Mouse (Mus musculus) urinary bladder, adult 18-20 months (tissue): ENCODE measurements around the gene Mast3.

ENCODE experiments used
- DNase-seq, 2 experiments: peaks; one replicate each; pipeline ENCODE4 v3.0.0; 2022; ENCODE audit warnings: low spot score in 2 of 2, mixed read lengths in 2 of 2

Gene Mast3

DNA sequence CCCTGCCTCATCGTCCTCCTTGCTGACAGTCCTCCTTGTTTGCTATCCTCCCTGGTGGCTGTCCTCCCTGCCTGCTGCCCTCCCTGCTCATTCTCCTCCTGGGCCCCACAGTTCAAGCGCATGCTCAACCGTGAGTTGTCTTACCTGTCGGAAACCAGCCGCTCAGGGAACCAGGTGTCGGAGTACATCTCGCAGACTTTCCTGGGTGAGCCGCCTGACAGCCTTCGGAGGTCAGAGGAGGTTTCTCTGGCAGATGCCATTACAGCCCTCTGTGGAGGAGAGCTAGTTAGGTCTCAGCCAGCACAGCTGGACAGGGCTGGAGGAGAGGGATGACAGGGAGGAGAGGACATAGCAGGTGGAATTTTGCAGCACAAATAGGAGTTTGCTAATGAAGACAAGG, 58.2 kb downstream of the Mast3 start:
- DNase-seq: no peak

DNA sequence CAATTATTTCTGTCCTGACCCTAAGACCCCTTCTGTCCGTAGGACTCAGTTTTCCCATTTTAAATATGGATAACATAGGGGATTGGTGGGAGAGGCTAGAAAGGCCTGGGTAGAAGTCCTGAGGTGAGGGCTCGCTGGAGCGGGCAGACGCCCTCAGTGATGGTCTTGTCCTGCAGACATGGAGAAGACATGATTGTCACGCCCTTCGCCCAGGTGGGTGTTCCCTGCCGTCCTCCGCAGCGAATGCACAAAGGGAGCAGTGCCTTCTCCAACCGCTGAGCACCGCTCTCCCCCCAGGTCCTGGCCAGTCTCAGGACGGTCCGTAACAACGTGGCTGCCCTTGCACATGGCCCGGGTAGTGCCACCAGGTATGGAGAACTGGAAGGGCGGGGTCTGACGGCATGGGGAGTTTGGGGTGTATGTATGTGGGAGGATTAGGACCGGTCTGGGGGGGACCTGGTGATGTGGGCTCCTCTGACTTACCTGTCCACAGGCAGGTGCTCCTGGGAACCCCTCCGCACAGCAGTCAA, 59.1 kb downstream of the Mast3 start:
- no peak for DNase-seq

DNA sequence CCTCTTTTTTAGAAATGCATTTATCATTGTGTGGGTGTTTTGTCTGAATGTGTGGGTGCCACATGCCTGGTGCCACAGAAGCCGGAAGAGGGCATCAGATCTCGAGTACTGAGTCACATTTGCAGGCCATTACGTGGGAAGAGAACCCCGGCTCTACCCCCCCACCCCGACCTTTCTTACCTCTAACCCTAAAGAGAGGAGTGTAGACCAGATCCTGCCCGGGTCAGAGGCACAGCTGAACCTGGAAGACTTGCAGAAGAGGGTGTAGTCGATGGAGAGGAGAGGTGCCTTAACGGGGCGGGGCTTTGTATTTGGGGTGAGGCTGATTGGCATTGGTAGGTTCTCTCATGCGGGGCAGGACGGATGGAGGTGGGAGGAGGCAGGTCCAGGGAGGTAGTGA, 60.0 kb downstream of the Mast3 start:
- DNase-seq: no peak

DNA sequence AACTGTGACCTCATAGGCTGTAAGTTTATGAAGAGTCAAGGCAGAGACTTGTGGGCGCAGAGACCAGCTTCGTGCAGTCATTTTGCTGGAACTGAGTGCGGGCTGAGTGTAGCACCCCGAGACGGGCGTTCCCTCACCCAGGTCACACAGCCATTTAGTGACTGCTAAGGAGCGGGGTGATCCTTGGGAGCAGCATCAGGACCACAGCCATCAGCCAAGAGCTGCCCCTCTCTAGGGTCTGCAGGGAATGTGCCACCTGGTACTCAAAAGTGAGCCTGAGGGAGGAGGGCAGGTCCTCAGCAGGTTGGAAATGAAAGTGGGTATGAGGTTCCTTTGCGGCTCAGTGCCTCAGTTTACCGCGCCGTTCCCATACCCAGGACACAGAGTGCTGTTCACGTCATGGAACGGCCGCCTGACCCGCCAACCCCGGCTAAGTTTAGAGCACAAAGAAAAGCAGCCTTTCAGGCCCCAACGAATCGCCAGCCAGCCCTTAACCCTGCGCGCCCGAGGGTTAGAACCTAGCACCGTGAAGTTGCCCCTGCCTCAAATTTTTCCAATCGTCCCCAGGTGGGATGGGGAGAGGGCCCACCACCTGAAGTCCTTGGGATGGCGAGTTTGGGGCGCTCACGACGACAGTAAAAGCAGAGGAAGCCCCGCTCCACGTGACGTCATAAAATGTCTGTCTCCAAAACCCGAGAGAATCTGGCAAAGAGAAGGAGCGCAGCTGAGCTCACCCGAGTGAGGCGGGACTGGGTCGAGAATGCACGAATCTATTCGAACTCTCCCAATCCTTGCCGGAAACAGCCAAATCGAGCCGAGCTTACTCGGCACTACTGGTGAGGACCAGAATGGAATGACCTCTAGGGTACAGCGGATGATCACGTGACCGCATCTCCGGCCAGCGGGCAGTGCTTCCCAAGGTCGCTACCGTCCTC, 60.9 kb downstream of the Mast3 start:
- DNase-seq: no peak

DNA sequence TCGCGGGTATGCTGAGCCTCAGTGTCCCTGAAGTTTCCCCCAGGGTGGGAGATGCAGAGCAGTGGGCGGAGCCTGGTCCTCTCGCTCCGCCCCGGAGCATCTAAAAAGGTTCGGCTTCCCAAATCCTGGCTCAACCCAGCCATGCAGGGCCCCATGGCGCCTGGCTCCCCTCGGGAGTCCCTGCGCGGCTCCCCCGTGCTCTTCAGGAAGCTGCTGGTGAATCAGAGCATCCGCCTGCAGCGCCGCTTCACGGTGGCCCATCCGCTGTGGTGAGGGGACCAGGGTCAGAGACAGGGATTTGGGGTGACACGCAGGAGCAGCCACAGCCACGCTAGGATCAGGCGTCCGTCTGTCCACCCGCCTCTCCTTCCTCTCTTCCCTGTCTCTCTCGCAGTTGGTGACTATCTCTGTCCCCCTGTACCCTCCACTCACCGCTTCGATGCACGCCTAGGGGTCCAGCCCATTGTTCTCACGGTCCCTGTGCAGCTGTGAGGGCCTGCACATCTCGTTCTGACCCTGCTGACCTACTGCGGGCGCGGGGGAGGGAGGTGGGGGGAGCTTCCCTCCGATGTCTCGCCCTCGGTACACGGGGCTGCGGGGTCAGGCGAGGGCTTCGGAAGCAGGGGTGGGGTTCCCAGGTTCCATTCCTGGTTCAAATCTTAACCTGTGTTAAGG, 61.7 kb downstream of the Mast3 start:
- no peak for DNase-seq

DNA sequence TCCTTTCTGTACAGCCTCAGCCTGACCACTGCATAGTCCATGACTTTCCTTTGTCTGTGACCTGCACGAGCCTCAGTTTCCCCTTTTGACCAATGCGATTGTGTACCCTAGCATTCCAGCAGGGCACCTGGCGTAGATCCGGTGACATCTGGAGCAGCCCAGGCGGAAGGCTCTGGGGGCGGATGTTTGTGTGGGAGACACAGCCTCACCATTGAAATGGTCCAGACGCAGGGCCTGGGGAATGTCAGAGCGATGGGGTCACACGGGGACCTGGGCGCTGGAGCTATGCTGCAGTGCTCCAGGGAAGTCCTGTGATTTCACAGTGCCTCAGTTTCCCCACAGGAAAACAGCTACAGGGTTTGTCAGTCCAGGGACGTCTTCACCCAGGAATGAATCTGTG, 62.7 kb downstream of the Mast3 start:
- DNase-seq: no peak

DNA sequence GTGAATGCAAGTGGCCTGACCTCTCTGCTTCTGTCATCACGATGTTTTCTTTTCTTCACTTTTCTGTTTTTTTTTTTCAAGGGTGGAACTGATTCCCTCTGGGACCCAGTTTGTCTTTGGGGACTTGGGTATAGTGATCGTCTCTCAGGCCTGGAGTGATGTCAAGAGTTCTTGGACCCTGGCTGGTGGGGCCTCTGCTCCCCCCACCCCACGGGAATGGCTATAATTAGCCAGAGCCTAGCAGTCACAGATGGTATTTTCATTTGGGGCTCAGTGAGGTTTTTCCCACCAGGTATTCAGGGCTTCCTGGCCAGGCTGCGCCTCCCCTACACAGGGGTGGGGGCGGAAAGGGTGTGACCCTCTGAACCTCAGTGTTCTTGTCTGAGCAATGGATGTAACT, 63.2 kb downstream of the Mast3 start:
- DNase-seq: no peak

DNA sequence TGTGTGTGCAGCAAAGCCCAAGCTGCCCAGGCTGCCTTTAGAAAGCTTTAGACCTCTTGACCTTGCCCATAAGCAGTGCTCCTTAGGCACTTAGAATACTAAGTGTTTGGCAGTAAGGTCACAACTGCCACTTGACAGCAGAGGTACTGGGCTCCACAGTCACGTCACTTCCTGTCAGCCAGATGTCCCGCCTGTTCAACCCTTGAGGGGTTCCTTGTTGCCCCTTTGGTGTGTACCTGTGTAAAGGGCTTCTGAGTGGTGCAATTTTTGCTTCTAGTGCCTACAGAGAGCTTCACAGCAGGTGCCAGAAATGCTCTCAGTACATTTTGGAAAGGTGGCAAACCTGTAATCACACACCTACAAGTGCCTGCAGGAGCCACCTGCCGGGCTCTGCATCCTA, 66.6 kb downstream of the Mast3 start:
- DNase-seq: no peak

DNA sequence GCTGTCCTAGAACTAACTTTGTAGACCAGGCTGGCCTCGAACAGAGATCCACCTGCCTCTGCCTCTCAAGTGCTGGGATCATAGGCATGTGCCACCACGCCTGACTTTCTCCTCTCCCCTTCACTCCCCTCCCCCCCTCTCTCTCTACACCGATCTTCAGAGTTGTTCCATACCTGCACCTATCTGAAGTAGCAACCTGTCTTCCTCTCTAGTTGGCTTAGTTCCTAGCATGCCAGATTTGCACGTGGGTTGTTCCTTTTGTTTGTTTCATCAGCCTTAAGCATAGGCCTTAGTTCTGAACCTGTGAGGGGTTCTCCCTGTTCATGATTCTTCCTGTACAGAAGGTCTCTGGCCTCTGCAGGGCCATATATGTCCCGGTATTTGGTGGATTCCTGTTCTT, 67.1 kb downstream of the Mast3 start:
- DNase-seq: no peak

DNA sequence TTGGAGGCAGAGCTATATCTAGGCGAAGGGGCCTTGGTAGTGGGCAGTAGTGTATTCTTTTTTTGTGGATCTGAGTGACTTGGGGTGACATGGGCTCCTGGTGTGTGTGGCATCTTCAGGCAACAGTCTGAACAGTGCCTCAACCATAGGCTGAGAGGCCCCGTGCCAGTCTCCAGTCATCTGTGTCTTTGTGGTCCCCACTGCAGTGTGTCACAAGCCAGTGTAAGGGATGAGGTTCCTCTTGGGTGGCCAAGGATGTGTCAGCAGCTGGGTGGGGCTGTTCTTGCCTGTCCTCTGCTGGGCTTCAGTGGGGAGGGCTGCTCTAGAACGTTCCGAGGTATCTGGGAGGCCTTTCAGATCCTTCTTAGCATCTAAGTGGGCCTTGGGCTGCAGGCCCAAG, 73.9 kb downstream of the Mast3 start:
- DNase-seq: no peak

DNA sequence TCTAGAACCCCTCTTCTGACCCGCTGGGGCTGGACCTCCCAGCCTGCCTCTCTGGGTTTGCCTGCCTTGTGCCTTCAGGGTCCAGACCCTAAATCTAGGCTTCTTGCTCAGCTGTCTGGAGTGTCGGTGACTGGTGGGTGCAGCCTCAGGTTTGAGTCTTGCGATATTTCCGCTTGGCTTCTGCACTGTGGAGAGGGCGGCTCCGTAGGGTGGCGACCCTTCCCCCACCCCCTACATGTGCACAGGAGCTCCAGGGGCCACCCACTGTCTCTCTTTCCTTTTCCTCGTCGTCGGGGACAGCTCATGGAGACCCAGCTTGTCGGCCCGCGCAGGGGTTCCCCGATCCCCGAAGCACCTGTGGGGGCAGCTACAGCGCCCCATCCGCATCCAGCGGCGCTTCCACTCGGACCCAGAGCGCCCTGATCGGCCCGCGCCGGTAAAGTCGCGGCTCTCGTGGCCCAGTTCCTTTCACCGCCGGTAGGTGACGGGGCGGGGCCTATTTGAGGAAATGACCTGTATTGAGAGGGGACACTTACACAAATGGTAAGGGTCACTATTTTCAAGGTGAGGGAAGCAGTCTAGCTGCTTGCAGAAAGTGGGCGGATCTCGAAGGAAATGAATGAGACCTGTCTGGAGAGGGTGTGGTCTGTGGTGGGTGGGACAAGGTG, 74.9 kb downstream of the Mast3 start:
- no peak for DNase-seq
